Mouse (Mus musculus) liver, embryonic 13.5 days (tissue): ENCODE data around the gene Ezh1. TPM values are rescaled to one million over a fixed set of nuclear protein-coding genes. Genes with fewer than 3 reads are reported as not detected.

Source experiments
- ATAC-seq: fragments of 200-750 bp; cut with Nextera tagmentation; 2 replicates; pipeline ENCODE4 v1.8.0; 2017; ENCODE audit warnings: low read depth, mild to moderate bottlenecking, moderate number of reproducible peaks, moderate library complexity
- DNase-seq: peaks from one replicate; pipeline ENCODE4 v3.0.0; 2022
- H3K27ac ChIP-seq: fragments of 300-500 bp; sonication (generic); 2 replicates; pipeline ENCODE4 v1.5.1; 2015; ENCODE audit warnings: moderate library complexity, mild to moderate bottlenecking, inconsistent platforms
- H3K27me3 ChIP-seq: fragments of 300-500 bp; sonication (generic); 2 replicates; pipeline ENCODE4 v1.6.1; 2015; ENCODE audit warnings: mild to moderate bottlenecking, inconsistent platforms
- H3K36me3 ChIP-seq: fragments of 300-500 bp; sonication (generic); 2 replicates; pipeline ENCODE4 v1.6.1; 2015; ENCODE audit warnings: mild to moderate bottlenecking, inconsistent platforms
- H3K4me1 ChIP-seq: fragments of 300-500 bp; sonication (generic); replicated peaks from 2 replicates; pipeline ENCODE4 v1.6.1; 2015; ENCODE audit warnings: inconsistent platforms
- H3K4me2 ChIP-seq: fragments of 300-500 bp; sonication (generic); 2 replicates; pipeline ENCODE4 v1.6.1; 2015; ENCODE audit warnings: inconsistent platforms, mild to moderate bottlenecking, moderate library complexity
- H3K4me3 ChIP-seq: fragments of 300-500 bp; sonication (generic); replicated peaks from 2 replicates; pipeline ENCODE4 v1.5.1; 2015; ENCODE audit warnings: mild to moderate bottlenecking, inconsistent platforms
- H3K9ac ChIP-seq: fragments of 300-500 bp; sonication (generic); 2 replicates; pipeline ENCODE4 v1.6.1; 2015; ENCODE audit warnings: mild to moderate bottlenecking, inconsistent platforms
- H3K9me3 ChIP-seq: fragments of 300-500 bp; sonication (generic); replicated peaks from 2 replicates; pipeline ENCODE4 v1.6.1; 2016; ENCODE audit warnings: inconsistent platforms
- WGBS: fragments of 180-500 bp; shearing (Covaris S2); methylation state at CpG from one replicate; pipeline ENCODE4 v1.1.7; 2015; ENCODE audit not compliant: insufficient replicate concordance; 5-methylcytosine and 5-hydroxymethylcytosine counted together
- polyA plus RNA-seq: library from polyadenylated mRNA; unstranded; fragments of >200 nt; fragmentation: Nextera tagmentation; extraction: Ambion mirVana; gene quantifications from 2 replicates; pipeline ENCODE4 v1.2.1, GENCODE M21; 2015

Ezh1 gene
- polyA plus RNA-seq, 1 experiment from 2014 or later: 6.6 TPM

DNA sequence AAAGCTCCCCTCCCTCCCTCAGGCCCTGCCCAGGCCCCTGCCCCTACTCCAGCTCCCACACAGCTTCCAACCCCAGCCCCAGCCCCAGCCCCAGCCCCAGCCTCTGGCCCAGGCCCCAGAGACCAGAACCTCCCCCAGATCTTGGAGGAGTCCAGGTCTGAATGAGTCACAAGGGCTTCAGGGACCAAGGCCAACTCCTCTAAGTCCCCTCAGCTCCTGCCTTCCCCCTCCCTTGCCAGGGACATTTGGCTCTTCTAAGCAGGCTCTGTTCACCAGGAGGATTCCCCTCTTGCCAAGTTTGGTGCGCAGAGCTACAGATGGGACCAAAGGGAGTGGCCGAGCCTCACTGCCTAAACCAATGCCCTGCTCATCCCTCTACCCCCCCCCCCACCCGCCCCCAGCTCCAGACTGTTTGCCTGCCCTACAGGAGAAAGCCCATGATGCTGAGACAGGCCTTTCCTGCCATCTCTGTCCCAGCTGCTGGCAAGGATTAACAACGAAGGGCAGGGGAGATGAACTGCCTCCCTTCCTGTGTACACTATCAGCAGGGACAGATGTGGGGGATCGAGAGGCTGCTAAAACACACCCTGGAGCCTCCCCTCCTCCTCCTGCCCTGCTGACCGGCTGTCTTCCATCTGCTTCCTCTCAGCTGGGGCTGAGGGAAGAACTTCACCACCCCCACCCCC lies 36.6 kb downstream of the Ezh1 start:
- peak overlapping the region; percentile 66 for H3K9ac ChIP-seq
- 6% methylated on average over 6 of the region's 6 CpGs for WGBS
- H3K4me3 ChIP-seq: peak overlapping the region; percentile 26
- H3K27me3 ChIP-seq: peaks cover 3% of the 10 kb centered on the region; the same call in 1 of the 2 replicates
- H3K36me3 ChIP-seq: peaks cover 5% of the 10 kb centered on the region; the same call in 1 of the 2 replicates
- H3K4me1 ChIP-seq: peaks cover 44% of the 10 kb centered on the region
- H3K9me3 ChIP-seq: no peaks in the 10 kb centered on the region
- DNase-seq: peak; percentile 79
- H3K4me2 ChIP-seq: peak overlapping the region; percentile 54
- peak overlapping the region; percentile 96 for H3K27ac ChIP-seq
- peak; percentile 98 for ATAC-seq

GRCm38 (mm10) chr11:101188166-101188805 lies 38.0 kb downstream of the Ezh1 start:
- 88% methylated on average over 11 of the region's 11 CpGs for WGBS
- Histone ChIP-seq H3K9me3 (no peaks in the 10 kb centered on the region), H3K9ac (no peak overlapping the region), H3K27ac (peak overlapping the region; percentile 96), H3K4me1 (peaks cover 44% of the 10 kb centered on the region), H3K36me3 (peaks cover 5% of the 10 kb centered on the region; the same call in 1 of the 2 replicates), H3K4me3 (no peak overlapping the region), H3K27me3 (peaks cover 16% of the 10 kb centered on the region), H3K4me2 (no peak overlapping the region)
- DNase-seq (no peak), ATAC-seq (no peak)

- Histone ChIP-seq H3K27me3 (peaks cover 24% of the 10 kb centered on the region), H3K36me3 (no peaks in the 10 kb centered on the region; the same call in 1 of the 2 replicates), H3K9ac (no peak overlapping the region), H3K9me3 (no peaks in the 10 kb centered on the region), H3K27ac (0 out of 2 replicates have a peak overlapping the region, but pooled peaks have one; percentile 96), H3K4me2 (no peak overlapping the region), H3K4me3 (no peak overlapping the region), H3K4me1 (peaks cover 44% of the 10 kb centered on the region)
- DNase-seq: no peak
- 76% methylated on average over 5 of the region's 5 CpGs for WGBS
- ATAC-seq: no peak
Measured at GRCm38 (mm10) chr11:101187541-101187940, 38.7 kb downstream of the Ezh1 start.

- H3K9ac ChIP-seq: no peak overlapping the region
- H3K27ac ChIP-seq: no peak overlapping the region
- H3K4me1 ChIP-seq: peaks cover 39% of the 10 kb centered on the region
- no peak overlapping the region for H3K4me2 ChIP-seq
- ATAC-seq: no peak
- 84% methylated on average over 27 of the region's 27 CpGs for whole genome bisulfite sequencing
- H3K27me3 ChIP-seq: peaks cover 32% of the 10 kb centered on the region
- no peaks in the 10 kb centered on the region for H3K36me3 ChIP-seq
- no peak overlapping the region for H3K4me3 ChIP-seq
- H3K9me3 ChIP-seq: no peaks in the 10 kb centered on the region
- DNase-seq: no peak
Measured at GRCm38 (mm10) chr11:101186526-101187247, 39.6 kb downstream of the Ezh1 start.

DNA sequence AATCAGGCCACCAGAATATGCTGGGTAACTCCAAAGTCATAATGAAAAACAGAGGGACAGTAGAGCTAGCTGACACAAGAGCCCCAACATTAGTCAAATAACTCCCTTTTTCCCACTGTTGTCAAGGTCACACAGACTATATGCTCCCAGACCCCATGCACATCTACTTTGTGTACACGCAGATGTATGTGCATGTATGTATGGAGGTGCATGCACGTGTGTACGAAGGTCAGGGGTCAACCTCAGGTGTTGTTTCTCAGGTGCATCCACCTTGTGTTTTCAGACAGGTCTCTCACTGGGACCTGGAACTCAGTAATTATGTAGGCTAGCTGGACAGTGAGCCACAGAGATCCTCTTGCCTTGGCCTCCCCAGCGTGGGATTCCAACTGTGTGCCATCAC lies 40.8 kb downstream of the Ezh1 start:
- Histone ChIP-seq H3K4me3 (no peak overlapping the region), H3K9ac (no peak overlapping the region), H3K27ac (no peak overlapping the region), H3K9me3 (no peaks in the 10 kb centered on the region), H3K27me3 (peaks cover 39% of the 10 kb centered on the region), H3K4me1 (peaks cover 26% of the 10 kb centered on the region), H3K36me3 (no peaks in the 10 kb centered on the region), H3K4me2 (no peak overlapping the region)
- WGBS: 74% methylated on average over 4 of the region's 4 CpGs
- ATAC-seq (no peak), DNase-seq (no peak)

GRCm38 (mm10) chr11:101184984-101185383 lies 41.3 kb downstream of the Ezh1 start:
- H3K27ac ChIP-seq: no peak overlapping the region
- H3K4me2 ChIP-seq: no peak overlapping the region
- DNase-seq (no peak), ATAC-seq (no peak)
- peaks cover 44% of the 10 kb centered on the region for H3K27me3 ChIP-seq
- peaks cover 22% of the 10 kb centered on the region for H3K4me1 ChIP-seq
- no peaks in the 10 kb centered on the region for H3K9me3 ChIP-seq
- H3K36me3 ChIP-seq: no peaks in the 10 kb centered on the region
- 82% methylated on average over 12 of the region's 12 CpGs for WGBS
- no peak overlapping the region for H3K9ac ChIP-seq
- no peak overlapping the region for H3K4me3 ChIP-seq

GRCm38 (mm10) chr11:101182771-101183517 lies 43.3 kb downstream of the Ezh1 start:
- Histone ChIP-seq H3K36me3 (no peaks in the 10 kb centered on the region), H3K9ac (no peak overlapping the region), H3K27ac (no peak overlapping the region), H3K27me3 (peaks cover 63% of the 10 kb centered on the region), H3K4me2 (no peak overlapping the region), H3K4me1 (peaks cover 4% of the 10 kb centered on the region; the same call in 1 of the 2 replicates), H3K9me3 (no peaks in the 10 kb centered on the region), H3K4me3 (no peak overlapping the region)
- DNase-seq (no peak), ATAC-seq (no peak)
- WGBS: 71% methylated on average over 14 of the region's 14 CpGs

- ATAC-seq (no peak), DNase-seq (no peak)
- H3K4me1 ChIP-seq: peaks cover 6% of the 10 kb centered on the region; the same call in 1 of the 2 replicates
- peaks cover 73% of the 10 kb centered on the region for H3K27me3 ChIP-seq
- WGBS: 82% methylated on average over 11 of the region's 11 CpGs
- no peak overlapping the region for H3K9ac ChIP-seq
- no peak overlapping the region for H3K4me2 ChIP-seq
- H3K9me3 ChIP-seq: no peaks in the 10 kb centered on the region
- H3K36me3 ChIP-seq: no peaks in the 10 kb centered on the region
- H3K4me3 ChIP-seq: no peak overlapping the region
- no peak overlapping the region for H3K27ac ChIP-seq
Measured at GRCm38 (mm10) chr11:101181961-101182360, 44.3 kb downstream of the Ezh1 start.

DNA sequence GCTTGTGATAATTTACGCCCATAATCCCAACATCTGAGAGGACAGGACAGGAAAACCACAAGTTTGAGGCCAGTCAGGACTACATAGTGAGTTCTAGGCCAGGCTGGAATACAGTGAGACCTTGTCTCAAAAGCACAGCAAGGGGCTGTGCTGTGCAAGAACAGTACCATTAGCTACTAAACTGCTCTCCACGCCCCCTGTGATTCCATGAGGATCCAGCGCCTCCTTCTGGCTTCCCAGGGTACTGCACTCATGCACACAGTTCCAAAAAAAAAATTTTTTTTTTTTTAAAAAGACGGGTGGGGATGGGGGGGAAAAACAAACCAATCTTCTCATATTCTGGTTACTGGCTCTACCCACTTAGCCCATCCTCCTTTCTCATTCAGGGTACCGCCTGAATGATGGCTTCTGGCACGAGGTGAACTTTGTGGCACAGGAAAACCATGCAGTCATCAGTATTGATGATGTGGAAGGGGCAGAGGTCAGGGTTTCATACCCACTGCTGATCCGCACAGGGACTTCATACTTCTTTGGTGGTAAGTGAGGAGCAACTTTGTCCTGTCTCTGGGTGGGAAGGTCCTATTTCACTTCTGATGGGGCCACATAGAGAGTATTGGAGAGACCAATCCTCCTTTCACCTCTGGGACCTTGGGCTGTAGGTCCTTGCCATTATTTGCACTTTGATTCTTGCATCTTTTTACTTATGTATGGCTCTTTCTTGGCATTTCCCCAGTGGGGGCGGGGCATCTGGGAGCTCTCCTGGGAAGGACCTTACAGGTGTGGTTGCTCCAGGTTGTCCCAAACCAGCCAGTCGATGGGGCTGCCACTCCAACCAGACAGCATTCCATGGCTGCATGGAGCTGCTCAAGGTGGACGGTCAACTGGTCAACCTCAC lies 45.2 kb downstream of the Ezh1 start:
- ATAC-seq (no peak), DNase-seq (no peak)
- Histone ChIP-seq H3K9me3 (no peaks in the 10 kb centered on the region), H3K27ac (no peak overlapping the region), H3K9ac (no peak overlapping the region), H3K4me1 (peaks cover 4% of the 10 kb centered on the region; the same call in 1 of the 2 replicates), H3K27me3 (peaks cover 82% of the 10 kb centered on the region), H3K4me2 (no peak overlapping the region), H3K4me3 (no peak overlapping the region), H3K36me3 (no peaks in the 10 kb centered on the region)
- 29% methylated on average over 10 of the region's 10 CpGs for WGBS

DNA sequence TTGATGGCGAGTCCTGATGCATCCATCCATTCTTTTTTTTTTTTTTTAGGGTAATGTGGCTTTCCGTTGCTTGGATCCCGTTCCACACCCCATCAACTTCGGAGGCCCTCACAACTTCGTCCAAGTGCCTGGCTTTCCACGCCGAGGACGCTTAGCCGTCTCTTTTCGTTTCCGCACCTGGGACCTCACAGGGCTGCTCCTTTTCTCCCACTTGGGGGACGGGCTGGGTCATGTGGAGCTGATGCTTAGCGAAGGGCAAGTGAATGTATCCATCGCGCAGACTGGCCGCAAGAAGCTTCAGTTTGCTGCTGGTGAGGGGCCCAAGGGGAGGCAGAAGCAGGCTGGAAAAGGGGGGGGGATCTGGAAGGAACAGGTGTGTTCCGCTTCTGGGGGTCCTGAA lies 46.0 kb downstream of the Ezh1 start:
- DNase-seq (no peak), ATAC-seq (no peak)
- Histone ChIP-seq H3K4me2 (no peak overlapping the region), H3K9ac (no peak overlapping the region), H3K36me3 (no peaks in the 10 kb centered on the region), H3K9me3 (no peaks in the 10 kb centered on the region), H3K4me1 (peaks cover 6% of the 10 kb centered on the region), H3K4me3 (no peak overlapping the region), H3K27me3 (peaks cover 90% of the 10 kb centered on the region), H3K27ac (no peak overlapping the region)
- 70% methylated on average over 17 of the region's 17 CpGs for WGBS
